Mouse (Mus musculus): Measurements from ENCODE around the gene Sarnp. TPM values are rescaled to one million over a fixed set of nuclear protein-coding genes. Genes with fewer than 3 reads are reported as not detected.
"Not testable (repeated sequence)": the region's sequence is repeated elsewhere in the genome, so short reads cannot be mapped to it uniquely, and the experiment has no call there.

Gene Sarnp
- total and polyA plus RNA-seq, 3 experiments = 1.5 to 55.8 (median 52.7) TPM

GRCm38 (mm10) chr10:128820217-128820616 lies 3.1 kb downstream of the Sarnp start:
- DNase-seq = no peak

- DNase-seq = peak; percentile 99
These were observed 4.4 kb downstream of the Sarnp start, which contains the start of gene Ormdl2 for GRCm38 (mm10) chr10:128821358-128822056. Gene Ormdl2 (minus strand): TSS chr10:128821645.

GRCm38 (mm10) chr10:128822135-128822534 lies 5.0 kb downstream of the Sarnp start:
- DNase-seq = no peak

- not testable (repeated sequence) for DNase-seq
These were observed 6.0 kb downstream of the Sarnp start for GRCm38 (mm10) chr10:128823087-128823486.

GRCm38 (mm10) chr10:128823821-128824220 lies 6.7 kb downstream of the Sarnp start:
- DNase-seq = no peak

GRCm38 (mm10) chr10:128837400-128837799 lies 20.3 kb downstream of the Sarnp start:
- no peak for DNase-seq

- no peak for DNase-seq
These were observed 22.3 kb downstream of the Sarnp start for GRCm38 (mm10) chr10:128839434-128839833.

GRCm38 (mm10) chr10:128840612-128841011 lies 23.5 kb downstream of the Sarnp start:
- DNase-seq = no peak

GRCm38 (mm10) chr10:128843260-128843659 lies 26.1 kb downstream of the Sarnp start:
- no peak for DNase-seq

- no peak for DNase-seq
These were observed 28.4 kb downstream of the Sarnp start for GRCm38 (mm10) chr10:128845516-128845915.

GRCm38 (mm10) chr10:128846664-128847063 lies 29.5 kb downstream of the Sarnp start:
- DNase-seq = no peak

- DNase-seq = no peak
These were observed 31.3 kb downstream of the Sarnp start for GRCm38 (mm10) chr10:128848426-128848825.

GRCm38 (mm10) chr10:128850339-128850738 lies 33.2 kb downstream of the Sarnp start:
- DNase-seq = no peak

- no peak for DNase-seq
These were observed 44.0 kb downstream of the Sarnp start for GRCm38 (mm10) chr10:128861176-128861575.

GRCm38 (mm10) chr10:128866042-128866441 lies 48.9 kb downstream of the Sarnp start:
- no peak for DNase-seq

GRCm38 (mm10) chr10:128866518-128866917 lies 49.4 kb downstream of the Sarnp start:
- DNase-seq = no peak

- DNase-seq = no peak
These were observed 53.2 kb downstream of the Sarnp start for GRCm38 (mm10) chr10:128870341-128870740.

- no peak for DNase-seq
These were observed 61.2 kb downstream of the Sarnp start for GRCm38 (mm10) chr10:128878291-128878690.

- peak; percentile 67 for DNase-seq
These were observed 61.7 kb downstream of the Sarnp start for GRCm38 (mm10) chr10:128878811-128879210.

- DNase-seq = no peak
These were observed 64.9 kb downstream of the Sarnp start for GRCm38 (mm10) chr10:128882067-128882466.

GRCm38 (mm10) chr10:128888941-128889827 lies 72.1 kb downstream of the Sarnp start:
- no peak for DNase-seq

GRCm38 (mm10) chr10:128889846-128890245 lies 72.7 kb downstream of the Sarnp start:
- no peak for DNase-seq
